Mouse (Mus musculus): ENCODE measurements around the gene Zg16. TPM values are rescaled to one million over a fixed set of nuclear protein-coding genes. Genes with fewer than 3 reads are reported as not detected.

Gene Zg16
- polyA plus RNA-seq, 1 experiment: not detected

DNA sequence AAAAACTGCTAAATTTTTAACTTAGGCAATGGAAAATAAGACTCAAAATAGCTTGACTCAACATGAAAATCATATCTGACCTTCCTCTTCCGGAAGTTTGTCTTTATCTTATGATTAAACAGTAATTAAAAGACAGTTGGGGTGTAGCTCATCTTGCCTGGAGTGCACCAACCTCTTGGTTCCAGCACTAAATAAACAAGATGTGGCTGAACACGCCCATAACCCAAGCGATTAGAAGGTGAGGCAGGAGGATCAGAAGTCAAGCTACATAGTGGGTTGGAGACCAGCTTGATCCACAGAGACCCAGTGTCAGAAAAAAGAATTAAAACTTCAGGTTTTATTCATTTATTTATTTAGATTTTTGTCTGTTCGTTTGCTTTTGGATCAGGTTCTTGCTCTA lies 3.4 kb downstream of the Zg16 start:
- Histone ChIP-seq H3K4me3 (ENCODE audit: insufficient read depth, low read depth, low read length) (no peak overlapping the region), H3K27ac (ENCODE audit: insufficient read depth, low read depth, low read length) (no peak overlapping the region), H3K4me1 (ENCODE audit: control insufficient read depth, insufficient read depth, low read length) (0 out of 2 replicates have a peak, but pooled peaks cover under 1% of the 10 kb centered on the region)
- 88% methylated on average over 4 of the region's 4 CpGs for WGBS
- TF ChIP-seq CTCF (IDR thresholded peaks at IDR 0.05; ENCODE audit: insufficient read depth, low read depth, low read length) (no peak), POLR2A (IDR thresholded peaks at IDR 0.05; ENCODE audit: insufficient read depth, low read depth, low read length) (no peak)

DNA sequence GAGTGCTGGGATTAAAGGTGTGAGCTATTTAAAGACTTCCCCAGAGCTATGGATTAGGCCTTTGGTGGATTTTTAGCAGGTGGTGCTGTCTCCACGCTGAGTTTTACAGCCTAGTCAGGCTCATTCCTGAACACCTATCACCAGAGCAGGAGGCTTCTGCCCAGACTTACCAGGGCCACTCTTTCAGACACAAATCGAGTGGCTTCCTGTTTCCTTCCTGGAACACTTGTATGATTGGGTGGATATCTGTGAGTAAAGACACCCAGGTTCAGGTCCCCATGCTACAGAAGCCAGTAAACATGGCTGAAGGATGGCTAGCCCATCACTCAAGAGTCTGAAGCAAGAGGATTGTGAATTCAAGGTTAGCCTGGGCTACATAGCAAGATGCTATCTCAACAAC lies 4.1 kb downstream of the Zg16 start:
- WGBS: 69% methylated on average over 2 of the region's 2 CpGs
- no peak for TF ChIP-seq CTCF (IDR thresholded peaks at IDR 0.05; ENCODE audit: insufficient read depth, low read depth, low read length)
- no peak for TF ChIP-seq POLR2A (IDR thresholded peaks at IDR 0.05; ENCODE audit: insufficient read depth, low read depth, low read length)
- H3K4me3 ChIP-seq (ENCODE audit: insufficient read depth, low read depth, low read length): no peak overlapping the region
- H3K4me1 ChIP-seq (ENCODE audit: control insufficient read depth, insufficient read depth, low read length): no peaks in the 10 kb centered on the region
- no peak overlapping the region for H3K27ac ChIP-seq (ENCODE audit: insufficient read depth, low read depth, low read length)

DNA sequence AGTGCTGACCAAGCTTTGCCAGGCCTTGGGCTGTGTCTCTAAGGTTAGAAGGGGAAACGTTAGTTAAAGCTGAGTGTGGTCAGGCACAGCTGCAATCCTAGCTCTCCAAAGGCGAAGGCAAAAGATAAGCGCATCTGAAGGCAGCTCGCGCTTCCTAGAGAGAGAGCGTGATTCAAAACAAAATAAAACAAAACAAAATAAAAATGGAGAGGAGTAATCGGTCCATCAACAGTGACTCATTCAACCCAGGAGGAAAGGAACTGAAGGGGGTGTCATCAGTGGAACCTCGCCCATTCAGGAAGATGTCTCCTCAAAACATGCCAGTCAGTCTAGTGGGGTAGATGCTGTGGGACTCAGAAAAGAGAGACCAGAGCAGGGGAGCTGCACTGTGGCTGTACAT lies 4.9 kb downstream of the Zg16 start:
- no peaks in the 10 kb centered on the region for H3K4me1 ChIP-seq (ENCODE audit: control insufficient read depth, insufficient read depth, low read length)
- 78% methylated on average over 8 of the region's 8 CpGs for WGBS
- no peak for TF ChIP-seq CTCF (IDR thresholded peaks at IDR 0.05; ENCODE audit: insufficient read depth, low read depth, low read length)
- TF ChIP-seq POLR2A (IDR thresholded peaks at IDR 0.05; ENCODE audit: insufficient read depth, low read depth, low read length): no peak
- H3K27ac ChIP-seq (ENCODE audit: insufficient read depth, low read depth, low read length): no peak overlapping the region
- no peak overlapping the region for H3K4me3 ChIP-seq (ENCODE audit: insufficient read depth, low read depth, low read length)

DNA sequence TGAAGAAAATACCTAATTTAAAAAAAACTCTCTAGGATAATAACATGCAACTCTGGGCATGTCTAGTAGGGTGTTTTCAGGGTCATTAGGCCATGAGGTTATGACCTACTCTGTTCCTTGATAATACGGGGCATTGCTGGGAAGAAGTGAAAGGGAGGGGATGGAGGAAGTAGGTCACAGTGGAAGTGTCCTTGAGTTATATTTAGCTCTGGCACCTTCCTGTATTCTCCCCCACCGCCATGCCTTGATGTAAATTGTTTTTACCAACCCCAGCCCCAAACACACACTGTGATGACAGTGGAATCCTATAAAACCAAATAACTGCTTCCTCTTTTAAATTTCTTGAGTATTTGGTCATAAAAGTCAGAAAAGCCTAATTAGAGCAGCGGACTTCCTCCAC lies 7.1 kb downstream of the Zg16 start:
- no peak overlapping the region for H3K4me3 ChIP-seq (ENCODE audit: insufficient read depth, low read depth, low read length)
- WGBS: 81% methylated on average over 3 of the region's 3 CpGs
- H3K27ac ChIP-seq (ENCODE audit: insufficient read depth, low read depth, low read length): no peak overlapping the region
- no peaks in the 10 kb centered on the region for H3K4me1 ChIP-seq (ENCODE audit: control insufficient read depth, insufficient read depth, low read length)
- TF ChIP-seq CTCF (IDR thresholded peaks at IDR 0.05; ENCODE audit: insufficient read depth, low read depth, low read length) (no peak), POLR2A (IDR thresholded peaks at IDR 0.05; ENCODE audit: insufficient read depth, low read depth, low read length) (no peak)

DNA sequence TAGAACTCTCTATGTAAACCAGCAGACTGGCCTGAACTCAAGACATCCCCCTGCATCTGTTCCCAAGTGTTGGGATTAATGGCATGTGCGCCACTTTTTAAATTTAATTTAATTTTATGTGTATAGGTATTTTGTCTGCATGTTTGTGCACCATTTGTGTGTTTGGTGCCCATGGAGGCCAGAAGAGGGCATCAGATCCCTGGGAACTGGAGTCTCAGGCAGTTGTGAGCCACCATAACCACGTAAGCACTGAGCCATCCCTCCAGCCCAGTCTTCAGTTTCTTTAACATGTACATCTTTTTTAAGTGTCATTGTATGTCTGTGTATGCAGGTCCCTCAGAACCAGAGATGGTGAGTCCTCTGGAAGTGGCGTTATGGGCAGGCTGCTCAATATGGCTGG lies 9.4 kb downstream of the Zg16 start:
- Histone ChIP-seq H3K27ac (ENCODE audit: insufficient read depth, low read depth, low read length) (no peak overlapping the region), H3K4me1 (ENCODE audit: control insufficient read depth, insufficient read depth, low read length) (no peaks in the 10 kb centered on the region), H3K4me3 (ENCODE audit: insufficient read depth, low read depth, low read length) (no peak overlapping the region)
- WGBS: 93% methylated on average over 3 of the region's 3 CpGs
- no peak for TF ChIP-seq POLR2A (IDR thresholded peaks at IDR 0.05; ENCODE audit: insufficient read depth, low read depth, low read length)

DNA sequence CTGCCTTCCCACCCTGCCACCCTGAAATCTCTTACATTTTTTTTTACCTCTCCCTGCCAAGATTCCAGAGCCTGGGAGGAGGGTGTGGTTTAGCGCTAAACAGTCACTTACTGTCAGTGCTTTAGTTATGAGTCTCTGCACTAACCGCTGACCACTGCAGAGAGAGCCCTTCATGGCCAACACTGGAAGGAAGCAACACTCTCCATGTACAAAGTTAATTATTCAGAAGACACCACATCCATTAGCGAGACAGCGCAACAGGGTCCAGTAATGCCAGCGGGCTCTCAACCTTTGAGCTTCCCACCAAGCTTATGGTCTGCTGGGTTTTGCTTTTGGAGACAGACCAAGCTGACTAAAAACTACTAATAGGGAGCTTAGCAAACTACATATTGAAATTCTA lies 10.9 kb downstream of the Zg16 start:
- no peak overlapping the region for H3K4me3 ChIP-seq (ENCODE audit: insufficient read depth, low read depth, low read length)
- WGBS: 84% methylated on average over 5 of the region's 5 CpGs
- no peak overlapping the region for H3K27ac ChIP-seq (ENCODE audit: insufficient read depth, low read depth, low read length)
- H3K4me1 ChIP-seq (ENCODE audit: control insufficient read depth, insufficient read depth, low read length): no peaks in the 10 kb centered on the region
- no peak for TF ChIP-seq CTCF (IDR thresholded peaks at IDR 0.05; ENCODE audit: insufficient read depth, low read depth, low read length)
- TF ChIP-seq POLR2A (IDR thresholded peaks at IDR 0.05; ENCODE audit: insufficient read depth, low read depth, low read length): no peak

DNA sequence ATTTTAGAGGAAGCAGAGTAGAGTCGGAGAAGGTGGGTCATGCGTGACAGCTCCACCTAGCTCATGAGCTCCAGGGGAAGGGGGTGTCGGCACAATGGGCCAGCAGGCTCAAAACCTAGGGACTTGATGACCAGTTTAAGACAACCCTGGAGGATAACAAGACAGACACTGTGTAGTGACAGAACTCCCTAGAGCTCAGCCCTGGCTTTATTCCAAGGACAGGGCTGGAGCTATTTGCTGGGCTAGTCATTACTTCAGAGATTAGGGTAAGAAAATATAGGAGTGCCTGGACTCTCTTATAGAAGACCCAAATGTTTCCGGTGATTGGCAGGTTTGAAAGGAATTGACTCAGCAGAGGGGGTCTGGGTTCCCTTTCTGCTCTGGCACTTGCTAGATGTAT lies 13.9 kb downstream of the Zg16 start:
- WGBS: 88% methylated on average over 4 of the region's 4 CpGs
- Histone ChIP-seq H3K27ac (ENCODE audit: insufficient read depth, low read depth, low read length) (no peak overlapping the region), H3K4me3 (ENCODE audit: insufficient read depth, low read depth, low read length) (no peak overlapping the region), H3K4me1 (ENCODE audit: control insufficient read depth, insufficient read depth, low read length) (no peaks in the 10 kb centered on the region)
- TF ChIP-seq CTCF (IDR thresholded peaks at IDR 0.05; ENCODE audit: insufficient read depth, low read depth, low read length) (no peak), POLR2A (IDR thresholded peaks at IDR 0.05; ENCODE audit: insufficient read depth, low read depth, low read length) (no peak)

DNA sequence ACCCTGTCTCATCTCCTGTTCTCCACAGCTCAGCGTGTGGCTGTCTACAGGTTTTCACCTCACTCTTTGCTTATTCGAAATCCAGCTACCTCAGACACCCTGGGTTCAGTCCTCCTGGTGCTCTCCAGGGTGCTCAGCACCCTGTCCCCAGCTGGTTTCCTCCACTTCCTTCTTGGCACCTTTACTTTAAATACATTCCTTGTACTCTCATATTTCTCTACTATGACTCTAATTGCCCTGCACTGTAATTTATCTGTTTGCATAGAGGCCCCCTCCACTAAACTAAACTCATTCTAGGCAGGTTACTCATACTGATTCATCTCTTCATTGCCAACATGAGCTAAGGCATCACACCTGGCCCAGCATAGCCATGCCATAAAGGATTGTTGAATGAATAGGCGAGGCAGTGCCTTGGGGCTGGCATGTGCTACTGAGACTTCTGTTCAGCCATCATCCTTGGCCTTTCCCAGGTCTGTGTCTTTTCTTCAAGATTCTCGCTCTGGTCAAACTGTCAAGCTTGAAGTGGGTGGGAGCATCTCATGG lies 16.2 kb downstream of the Zg16 start:
- H3K27ac ChIP-seq (ENCODE audit: insufficient read depth, low read depth, low read length): no peak overlapping the region
- WGBS: 85% methylated on average over 4 of the region's 4 CpGs
- H3K4me3 ChIP-seq (ENCODE audit: insufficient read depth, low read depth, low read length): no peak overlapping the region
- no peaks in the 10 kb centered on the region for H3K4me1 ChIP-seq (ENCODE audit: control insufficient read depth, insufficient read depth, low read length)
- TF ChIP-seq CTCF (IDR thresholded peaks at IDR 0.05; ENCODE audit: insufficient read depth, low read depth, low read length): no peak
- no peak for TF ChIP-seq POLR2A (IDR thresholded peaks at IDR 0.05; ENCODE audit: insufficient read depth, low read depth, low read length)

DNA sequence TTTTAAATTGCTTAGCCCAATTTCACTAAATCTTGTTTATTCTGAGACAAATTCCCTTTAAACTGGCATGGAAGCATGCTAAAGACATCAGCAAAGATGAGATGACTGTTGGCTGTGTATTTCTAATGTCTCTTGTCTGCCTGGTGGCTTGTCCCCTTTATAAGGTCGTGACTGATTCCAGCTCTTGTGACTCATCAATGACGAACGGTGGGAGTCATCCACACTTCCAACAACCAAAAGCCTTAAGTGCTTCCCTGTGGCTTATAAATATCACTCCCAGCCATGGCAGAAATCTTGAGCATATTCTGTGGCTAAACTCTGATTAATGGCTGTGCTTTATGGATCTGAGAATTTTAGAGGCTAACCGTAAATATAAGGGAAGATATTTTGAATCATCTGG lies 20.8 kb downstream of the Zg16 start:
- no peak overlapping the region for H3K4me3 ChIP-seq (ENCODE audit: insufficient read depth, low read depth, low read length)
- H3K27ac ChIP-seq (ENCODE audit: insufficient read depth, low read depth, low read length): no peak overlapping the region; the same call in 1 of the 2 replicates
- no peak for TF ChIP-seq POLR2A (IDR thresholded peaks at IDR 0.05; ENCODE audit: insufficient read depth, low read depth, low read length)
- no peak for TF ChIP-seq CTCF (IDR thresholded peaks at IDR 0.05; ENCODE audit: insufficient read depth, low read depth, low read length)
- 48% methylated on average over 4 of the region's 4 CpGs for WGBS
- H3K4me1 ChIP-seq (ENCODE audit: control insufficient read depth, insufficient read depth, low read length): no peaks in the 10 kb centered on the region

DNA sequence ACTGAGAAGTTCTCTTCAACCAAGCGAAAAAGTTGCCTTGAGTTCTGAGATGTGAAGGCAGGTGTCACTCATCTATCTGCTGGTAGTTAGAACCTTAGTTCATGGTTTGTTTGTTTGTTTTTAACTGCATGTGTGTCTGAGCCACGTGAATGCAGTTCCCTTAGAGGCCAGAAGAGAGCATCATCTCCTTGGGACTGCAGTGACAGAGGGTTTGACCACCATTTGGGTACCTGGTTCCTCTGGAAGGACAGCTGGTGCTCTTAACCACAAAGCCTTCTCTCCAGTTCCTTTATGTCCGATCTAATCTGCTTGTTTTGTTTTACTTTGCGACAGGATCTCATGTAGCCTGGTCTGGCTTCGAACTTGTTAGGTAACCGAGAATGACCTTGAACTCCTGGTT lies 21.6 kb downstream of the Zg16 start:
- Histone ChIP-seq H3K4me3 (ENCODE audit: insufficient read depth, low read depth, low read length) (no peak overlapping the region), H3K4me1 (ENCODE audit: control insufficient read depth, insufficient read depth, low read length) (no peaks in the 10 kb centered on the region), H3K27ac (ENCODE audit: insufficient read depth, low read depth, low read length) (no peak overlapping the region)
- TF ChIP-seq POLR2A (IDR thresholded peaks at IDR 0.05; ENCODE audit: insufficient read depth, low read depth, low read length): no peak
- no peak for TF ChIP-seq CTCF (IDR thresholded peaks at IDR 0.05; ENCODE audit: insufficient read depth, low read depth, low read length)
- 91% methylated on average over 6 of the region's 6 CpGs for WGBS

Measured in olfactory bulb, adult 2 months (tissue).